Mouse (Mus musculus) hindbrain, postnatal 0 days (tissue): Measurements from ENCODE around the gene Akap11. TPM values are rescaled to one million over a fixed set of nuclear protein-coding genes. Genes with fewer than 3 reads are reported as not detected.

Experiments
- ATAC-seq: fragments of 200-750 bp; cut with Nextera tagmentation; 2 replicates; pipeline ENCODE4 v1.8.0; 2017; ENCODE audit warnings: mild to moderate bottlenecking, moderate TSS enrichment, moderate library complexity
- DNase-seq: peaks from one replicate; pipeline ENCODE4 v3.0.0-alpha.2; 2015; ENCODE audit warnings: low spot score
- H3K27ac ChIP-seq: fragments of 300-500 bp; sonication (generic); 2 replicates; pipeline ENCODE4 v1.5.1; 2014; ENCODE audit warnings: mild to moderate bottlenecking
- H3K27me3 ChIP-seq: fragments of 300-500 bp; sonication (generic); 2 replicates; pipeline ENCODE4 v1.6.1; 2014; ENCODE audit warnings: low read length, mixed read lengths; ENCODE audit not compliant: insufficient read depth
- H3K36me3 ChIP-seq: fragments of 300-500 bp; sonication (generic); 2 replicates; pipeline ENCODE4 v1.6.1; 2014; ENCODE audit warnings: low read length, mixed read lengths; ENCODE audit not compliant: insufficient read depth
- H3K4me1 ChIP-seq: fragments of 300-500 bp; sonication (generic); 2 replicates; pipeline ENCODE4 v1.6.1; 2014; ENCODE audit warnings: antibody characterized with exemption, low read length, mixed read lengths; ENCODE audit not compliant: insufficient read depth
- H3K4me2 ChIP-seq: fragments of 300-500 bp; sonication (generic); 2 replicates; pipeline ENCODE4 v1.6.1; 2014; ENCODE audit warnings: low read depth, mild to moderate bottlenecking, low read length, moderate library complexity, mixed read lengths
- H3K4me3 ChIP-seq: fragments of 300-500 bp; sonication (generic); 2 replicates; pipeline ENCODE4 v1.5.1; 2014; ENCODE audit warnings: low read length
- H3K9ac ChIP-seq: fragments of 300-500 bp; sonication (generic); replicated peaks from 2 replicates; pipeline ENCODE4 v1.6.1; 2014; ENCODE audit warnings: mild to moderate bottlenecking, low read length, moderate library complexity, mixed read lengths
- H3K9me3 ChIP-seq: fragments of 300-500 bp; sonication (generic); 2 replicates; pipeline ENCODE4 v1.6.1; 2016; ENCODE audit warnings: low read length, mixed read lengths
- CTCF ChIP-seq: IDR thresholded peaks from 2 replicates; pipeline ENCODE4 v1.5.1; 2016; ENCODE audit warnings: antibody characterized with exemption, control low read depth, low read depth
- whole genome bisulfite sequencing: fragments of 180-500 bp; shearing (Covaris S2); extraction: QIAGEN DNeasy Blood & Tissue Kit; methylation state at CpG from one replicate; pipeline ENCODE4 v1.1.7; 2014; 5-methylcytosine and 5-hydroxymethylcytosine counted together
- polyA plus RNA-seq: library from polyadenylated mRNA; unstranded; fragments of >200 nt; fragmentation: Nextera tagmentation; extraction: Ambion mirVana; gene quantifications from 2 replicates; pipeline ENCODE4 v1.2.1, GENCODE M21; 2015
- total RNA-seq: library from RNA; depleted of rRNA; stranded (reverse); fragments of >200 nt; gene quantifications from 2 replicates; pipeline ENCODE4 v1.2.3, GENCODE M21; 2014; rRNA removed

Gene Akap11
- total and polyA plus RNA-seq, 2 experiments from 2014 or later = 31.3 to 64.5 TPM

DNA sequence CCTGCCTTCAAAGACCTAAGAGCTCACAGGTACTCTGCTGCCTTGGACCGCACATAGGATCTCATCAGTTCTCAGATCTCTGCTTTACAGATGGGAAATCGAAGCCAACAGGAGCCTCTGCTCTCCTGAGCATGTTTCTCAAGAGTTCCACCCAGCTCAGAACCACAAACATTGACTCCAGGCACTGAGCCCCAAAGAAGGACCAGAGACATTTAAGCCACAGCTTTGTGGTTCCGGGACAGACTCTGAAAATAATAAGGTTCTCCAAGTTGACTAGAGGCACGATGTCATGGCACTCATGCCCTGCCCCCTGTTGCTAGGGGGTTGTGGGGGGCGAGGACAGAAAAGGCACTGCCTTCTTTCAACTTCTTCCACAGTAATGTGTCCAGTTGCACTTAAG lies 77.9 kb downstream of the Akap11 start:
- Histone ChIP-seq H3K4me3 (no peak overlapping the region), H3K9ac (no peak overlapping the region), H3K27ac (no peak overlapping the region), H3K27me3 (no peaks in the 10 kb centered on the region), H3K9me3 (no peaks in the 10 kb centered on the region), H3K4me1 (no peaks in the 10 kb centered on the region), H3K36me3 (no peaks in the 10 kb centered on the region), H3K4me2 (no peak overlapping the region)
- TF ChIP-seq CTCF = no peak
- DNase-seq = no peak
- 69% methylated on average over 5 of the region's 5 CpGs for WGBS
- ATAC-seq = no peak

DNA sequence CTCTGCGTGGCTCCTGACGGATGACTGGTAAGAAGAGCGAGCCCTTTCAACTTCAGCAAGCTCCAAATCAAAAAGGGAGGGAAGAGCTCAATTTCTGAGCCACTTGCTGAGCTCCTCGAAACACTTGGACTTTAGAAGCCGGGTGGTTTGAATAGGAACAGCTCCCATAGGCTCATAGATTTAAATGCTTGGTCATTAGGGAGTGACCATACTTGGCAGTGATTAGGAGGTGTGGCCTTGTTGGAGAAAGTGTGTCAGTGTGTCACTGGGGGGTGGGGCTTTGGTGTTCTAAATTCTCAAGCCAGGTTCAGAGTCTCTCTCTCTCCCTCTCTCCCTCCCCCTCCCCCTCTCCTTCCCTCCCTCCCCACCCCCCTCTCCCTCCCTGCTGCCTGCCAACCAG lies 81.6 kb downstream of the Akap11 start:
- Histone ChIP-seq H3K27ac (no peak overlapping the region), H3K9ac (no peak overlapping the region), H3K27me3 (no peaks in the 10 kb centered on the region), H3K9me3 (0 out of 2 replicates have a peak, but pooled peaks cover 5% of the 10 kb centered on the region), H3K4me3 (no peak overlapping the region), H3K4me1 (no peaks in the 10 kb centered on the region), H3K4me2 (no peak overlapping the region), H3K36me3 (no peaks in the 10 kb centered on the region)
- WGBS = 84% methylated on average over 5 of the region's 5 CpGs
- DNase-seq (no peak), ATAC-seq (no peak)
- TF ChIP-seq CTCF = no peak

DNA sequence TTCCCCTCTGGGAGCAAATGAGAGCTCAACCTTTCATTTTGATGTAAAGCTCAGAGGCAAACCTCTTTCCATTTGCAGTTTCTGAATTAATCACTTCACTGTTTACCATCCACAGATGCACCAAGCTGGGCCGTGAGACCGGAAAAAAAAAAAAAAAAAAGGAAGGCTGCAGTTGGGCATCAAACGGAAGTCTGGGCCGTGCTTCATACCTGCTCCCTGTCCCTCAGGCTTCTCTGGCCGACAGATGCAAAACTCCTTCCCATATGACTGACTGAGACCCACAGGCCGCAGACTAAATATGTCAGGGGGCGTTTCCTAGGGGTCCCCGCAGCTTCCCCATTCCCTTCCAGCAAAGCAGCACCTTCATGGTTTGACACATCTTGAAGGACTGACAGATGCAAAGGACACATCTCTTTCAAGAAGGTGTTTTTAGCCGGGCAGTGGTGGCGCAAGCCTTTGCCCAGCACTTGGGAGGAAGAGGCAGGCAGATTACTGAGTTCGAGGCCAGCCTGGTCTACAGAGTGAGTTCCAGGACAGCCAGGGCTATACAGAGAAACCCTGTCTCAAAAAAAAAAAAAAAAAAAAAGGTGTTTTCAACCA lies 87.7 kb downstream of the Akap11 start:
- no peak overlapping the region for H3K4me2 ChIP-seq
- no peaks in the 10 kb centered on the region for H3K27me3 ChIP-seq
- 77% methylated on average over 11 of the region's 11 CpGs for WGBS
- no peak overlapping the region for H3K9ac ChIP-seq
- 0 out of 2 replicates have a peak, but pooled peaks cover 5% of the 10 kb centered on the region for H3K9me3 ChIP-seq
- H3K36me3 ChIP-seq = no peaks in the 10 kb centered on the region
- H3K4me3 ChIP-seq = no peak overlapping the region
- H3K27ac ChIP-seq = no peak overlapping the region
- TF ChIP-seq CTCF = no peak
- no peaks in the 10 kb centered on the region for H3K4me1 ChIP-seq
- ATAC-seq = no peak
- no peak for DNase-seq

DNA sequence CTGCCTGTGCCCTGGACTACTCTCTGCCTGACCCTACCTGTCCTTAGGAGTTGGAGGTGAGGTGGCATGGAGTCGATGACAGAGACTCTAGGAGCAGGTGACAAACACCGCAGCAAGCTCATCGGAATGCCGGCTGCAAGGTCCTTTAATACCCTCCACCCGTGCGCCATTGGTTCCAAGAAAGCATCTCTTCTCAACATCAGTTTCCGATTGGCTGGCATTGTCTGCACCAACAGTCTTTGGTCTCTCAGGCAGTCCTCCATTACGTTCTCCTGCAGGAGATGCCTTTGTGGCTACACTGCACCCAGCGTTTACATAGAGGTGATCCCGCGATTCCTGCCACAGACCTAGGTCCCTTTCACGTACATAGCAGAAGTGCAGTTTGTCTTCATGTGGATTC lies 88.6 kb downstream of the Akap11 start:
- ATAC-seq = no peak
- H3K27ac ChIP-seq = no peak overlapping the region
- no peaks in the 10 kb centered on the region for H3K27me3 ChIP-seq
- H3K9ac ChIP-seq = no peak overlapping the region
- H3K4me3 ChIP-seq = no peak overlapping the region
- TF ChIP-seq CTCF = no peak
- 0 out of 2 replicates have a peak, but pooled peaks cover 5% of the 10 kb centered on the region for H3K9me3 ChIP-seq
- no peaks in the 10 kb centered on the region for H3K36me3 ChIP-seq
- WGBS = 89% methylated on average over 12 of the region's 12 CpGs
- no peak for DNase-seq
- H3K4me1 ChIP-seq = no peaks in the 10 kb centered on the region
- no peak overlapping the region for H3K4me2 ChIP-seq

DNA sequence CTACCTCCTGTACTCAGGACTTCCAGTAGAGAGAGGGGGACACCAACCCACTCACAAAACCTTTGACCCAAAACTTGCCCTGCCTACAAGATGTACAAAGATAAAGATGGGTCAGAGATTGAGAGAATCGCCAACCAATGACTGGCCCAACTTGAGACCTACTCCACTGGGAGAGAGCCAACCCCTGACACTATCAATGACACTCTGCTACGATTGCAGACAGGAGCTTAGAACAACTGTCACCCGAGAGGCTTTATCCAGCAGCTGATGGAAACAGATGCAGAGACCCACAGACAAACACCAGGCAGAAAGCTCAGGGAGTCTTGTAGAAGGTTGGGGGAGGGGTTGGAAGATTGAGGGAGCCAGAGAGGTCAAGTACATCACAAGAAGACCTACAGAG lies 89.1 kb downstream of the Akap11 start:
- 0 out of 2 replicates have a peak, but pooled peaks cover 5% of the 10 kb centered on the region for H3K9me3 ChIP-seq
- whole genome bisulfite sequencing = 93% methylated on average over 3 of the region's 3 CpGs
- H3K27me3 ChIP-seq = no peaks in the 10 kb centered on the region
- ATAC-seq = no peak
- TF ChIP-seq CTCF = no peak
- H3K4me1 ChIP-seq = no peaks in the 10 kb centered on the region
- no peak for DNase-seq
- no peak overlapping the region for H3K9ac ChIP-seq
- H3K4me3 ChIP-seq = no peak overlapping the region
- no peak overlapping the region for H3K4me2 ChIP-seq
- no peaks in the 10 kb centered on the region for H3K36me3 ChIP-seq
- H3K27ac ChIP-seq = no peak overlapping the region

Other genes starting within 250 kb of the Akap11 start
- gene Tnfsf11, start 228.8 kb downstream of the Akap11 start, total RNA-seq = not detected in 2 replicates
- not detected in 2 replicates for gene Tnfsf11, start 228.8 kb downstream of the Akap11 start, polyA plus RNA-seq
- 9.0 and 9.2 TPM in 2 replicates for gene Dgkh, start 196.0 kb upstream of the Akap11 start, total RNA-seq
- 2.1 and 2.7 TPM in 2 replicates for gene Dgkh, start 196.0 kb upstream of the Akap11 start, polyA plus RNA-seq